Mouse (Mus musculus) mouse trophoblast stem cell (cell line): ENCODE data around the gene Tsc22d4.
"Not testable (repeated sequence)": the region's sequence is repeated elsewhere in the genome, so short reads cannot be mapped to it uniquely, and the experiment has no call there.

Source experiments
- in situ Hi-C, 2 experiments: fragments of 300-500 bp; cut with MseI, MboI; formaldehyde crosslinking; loops; 2 replicates in 1 of 2; 3 replicates in 1 of 2; pipeline ENCODE4 v1.15.1; 2025

Gene Tsc22d4

GRCm38 (mm10) chr5:137741023-137741931 lies 4.3 kb upstream of the Tsc22d4 start, which contains the start of gene Nyap1:
Gene Nyap1, minus strand, starts transcription at chr5:137741607.
- in situ Hi-C loops: no loop called here

DNA sequence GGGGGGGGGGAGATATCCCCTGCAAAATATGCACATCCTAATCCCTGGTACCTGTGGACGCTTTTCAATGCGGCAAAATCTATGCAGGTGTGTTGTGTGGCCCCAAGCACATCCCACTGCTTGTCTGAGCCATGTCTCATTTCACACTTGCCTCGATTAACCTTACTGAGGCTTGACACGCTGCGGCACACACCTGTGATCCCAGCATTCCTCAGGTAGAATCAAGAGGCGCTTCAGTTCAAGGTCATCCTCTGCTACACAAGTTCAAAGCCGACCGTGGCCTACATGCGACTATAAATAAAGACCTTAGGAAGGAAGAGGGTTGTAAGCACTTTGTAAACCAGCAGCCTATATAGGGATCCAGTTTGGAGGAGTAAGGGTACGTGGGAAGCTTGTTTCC lies 3.5 kb upstream of the Tsc22d4 start:
- in situ Hi-C loops: no loop called here

GRCm38 (mm10) chr5:137742836-137743235 lies 2.7 kb upstream of the Tsc22d4 start:
- in situ Hi-C loops: no loop called here

- in situ Hi-C loops: no loop called here
These were observed 1.3 kb upstream of the Tsc22d4 start for GRCm38 (mm10) chr5:137744197-137744596.

- in situ Hi-C loops: no loop called here
These were observed 836 bp downstream of the Tsc22d4 start for GRCm38 (mm10) chr5:137746282-137746850.

- in situ Hi-C loops: no loop called here
These were observed 1.4 kb downstream of the Tsc22d4 start for GRCm38 (mm10) chr5:137746851-137747325.

GRCm38 (mm10) chr5:137747326-137747961 lies 1.9 kb downstream of the Tsc22d4 start:
- in situ Hi-C loops: no loop called here

DNA sequence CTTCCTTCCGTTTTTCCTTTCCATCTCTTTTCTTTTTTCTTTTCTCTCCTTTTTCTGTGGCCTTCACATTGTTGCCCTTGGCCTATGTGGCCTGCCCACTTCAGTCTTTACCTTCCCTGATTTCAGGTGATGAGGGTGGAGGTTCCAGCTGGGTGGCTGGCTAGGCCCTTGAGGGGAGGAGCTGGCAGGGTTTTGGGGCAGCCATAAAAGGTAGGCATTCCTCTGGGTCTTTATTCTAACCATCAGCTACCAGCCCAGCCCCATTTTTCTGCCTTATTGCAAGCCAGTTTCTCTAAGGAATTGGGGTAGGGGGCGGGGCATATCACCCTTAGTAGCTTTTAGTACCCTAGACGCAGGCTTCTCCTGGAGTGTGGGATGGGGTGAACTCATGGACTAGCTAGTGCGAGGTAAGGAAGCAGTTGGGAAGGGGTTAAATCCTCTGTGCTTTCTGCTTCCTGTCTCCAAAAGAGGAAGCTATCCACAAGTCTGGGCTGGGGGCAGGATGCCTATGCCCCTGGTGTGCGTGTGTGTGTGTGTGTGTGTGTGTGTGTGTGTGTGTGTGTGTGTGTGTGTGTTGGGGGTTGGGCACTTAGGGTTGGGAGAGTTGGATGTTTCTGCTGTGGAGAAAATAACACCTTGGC lies 2.7 kb downstream of the Tsc22d4 start:
- in situ Hi-C loops: no loop called here

GRCm38 (mm10) chr5:137749196-137749836 lies 3.8 kb downstream of the Tsc22d4 start:
- in situ Hi-C loops: no loop called here

- in situ Hi-C loops: not testable (repeated sequence)
These were observed 4.7 kb downstream of the Tsc22d4 start for GRCm38 (mm10) chr5:137750212-137750611.

DNA sequence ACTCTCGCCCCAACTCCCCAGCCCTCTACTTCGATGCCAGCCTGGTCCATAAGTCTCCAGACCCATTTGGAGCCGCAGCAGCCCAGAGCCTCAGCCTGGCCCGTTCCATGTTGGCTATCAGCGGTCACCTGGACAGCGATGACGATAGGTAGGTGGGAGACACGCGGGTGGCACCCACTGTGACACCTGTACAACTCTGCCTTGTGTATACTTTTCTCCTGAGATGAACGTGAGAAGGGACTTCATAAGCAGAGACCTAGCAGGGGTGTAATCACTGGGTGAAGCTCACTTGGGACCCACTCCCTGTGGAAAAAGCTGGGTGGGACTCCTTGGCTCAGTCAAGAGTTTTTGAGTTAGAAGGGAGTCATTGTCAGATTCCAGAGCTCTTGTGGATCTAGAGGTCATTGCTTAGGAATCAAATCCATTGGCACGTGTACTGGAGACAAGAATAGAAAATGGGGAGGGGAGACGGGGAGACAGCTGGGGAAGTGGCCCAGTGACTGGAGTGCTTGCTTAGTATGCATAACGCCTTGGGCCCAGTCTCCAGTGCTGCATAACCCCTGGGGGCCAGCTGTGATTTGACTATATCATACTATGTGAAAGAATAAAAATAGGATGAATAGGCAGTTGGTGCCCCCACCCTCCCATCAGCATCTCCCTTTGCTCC lies 5.8 kb downstream of the Tsc22d4 start:
- in situ Hi-C loops: no loop called here

DNA sequence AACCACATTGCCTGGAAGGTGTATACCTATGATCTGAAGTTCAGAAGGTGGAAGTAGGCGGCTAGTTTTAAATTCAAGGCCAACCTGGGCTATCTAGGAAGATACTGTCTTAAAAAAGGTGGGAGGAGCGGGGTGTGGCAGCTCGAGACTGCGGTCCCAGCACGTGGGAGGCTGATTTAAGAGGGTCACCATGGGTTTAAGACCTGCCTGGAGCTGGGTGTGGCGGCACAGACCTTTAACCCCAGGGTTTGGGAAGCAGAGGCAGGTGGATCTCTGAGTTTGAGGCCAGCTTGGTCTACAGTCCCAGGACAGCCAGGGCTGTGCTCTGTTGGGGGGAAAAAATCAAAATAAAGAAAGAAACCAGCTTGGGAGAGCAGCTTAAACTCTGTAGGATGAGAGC lies 6.5 kb downstream of the Tsc22d4 start:
- in situ Hi-C loops: no loop called here

DNA sequence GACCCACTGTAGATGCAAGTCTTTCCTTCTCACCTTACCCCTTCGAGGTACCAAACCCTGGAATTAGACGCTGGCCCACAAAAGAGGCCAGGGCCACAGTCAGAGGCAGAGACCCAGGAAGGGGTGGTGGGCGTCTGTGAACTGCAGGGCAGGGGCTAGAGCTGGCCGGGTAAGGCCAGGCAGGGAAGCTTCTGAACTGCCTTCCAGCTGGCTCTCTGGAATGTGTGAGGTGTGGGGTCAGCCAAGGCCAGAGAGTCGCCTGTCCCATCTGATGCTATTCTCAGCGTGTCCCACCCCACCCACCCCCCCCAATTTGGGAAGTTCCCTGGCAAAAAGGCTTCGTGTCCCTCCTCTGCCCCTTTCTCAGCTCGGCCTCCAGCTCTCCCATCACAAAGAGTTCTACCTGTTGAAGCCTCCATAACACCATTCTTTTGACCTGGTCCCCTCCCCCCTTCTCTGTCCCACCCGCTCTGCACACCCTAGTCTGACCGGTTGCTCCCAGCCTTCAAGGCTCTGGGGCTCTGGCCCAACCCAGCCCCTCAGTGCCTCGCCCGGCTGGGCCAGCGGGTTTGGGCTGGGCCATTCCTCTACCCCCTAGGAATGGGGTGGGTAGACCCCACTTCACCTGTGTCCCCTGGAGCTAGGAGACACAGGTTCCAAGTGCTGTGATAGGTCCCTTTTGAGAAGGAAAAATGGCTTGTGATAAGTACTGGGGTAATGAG lies 7.7 kb downstream of the Tsc22d4 start:
- in situ Hi-C loops: no loop called here

DNA sequence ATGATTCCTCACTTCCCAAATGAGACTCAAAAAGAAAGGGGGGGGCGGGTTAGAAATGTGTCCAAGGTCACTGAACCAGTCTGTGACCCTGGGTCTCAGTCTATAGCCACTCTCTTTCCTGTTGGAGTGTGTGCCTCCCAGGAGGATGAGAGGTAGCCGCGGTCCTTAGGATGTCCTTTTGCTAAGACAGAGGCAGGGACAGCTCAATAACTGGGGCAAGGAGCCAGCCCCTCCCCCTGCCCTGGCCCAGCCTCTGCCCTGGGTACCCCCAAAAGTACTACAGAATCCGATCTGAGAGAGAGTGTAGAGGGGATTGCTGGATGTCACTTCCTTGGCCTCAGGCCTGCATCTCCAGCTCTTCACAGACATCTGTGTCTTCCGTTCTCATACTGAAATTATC lies 9.9 kb downstream of the Tsc22d4 start:
- in situ Hi-C loops: no loop called here

DNA sequence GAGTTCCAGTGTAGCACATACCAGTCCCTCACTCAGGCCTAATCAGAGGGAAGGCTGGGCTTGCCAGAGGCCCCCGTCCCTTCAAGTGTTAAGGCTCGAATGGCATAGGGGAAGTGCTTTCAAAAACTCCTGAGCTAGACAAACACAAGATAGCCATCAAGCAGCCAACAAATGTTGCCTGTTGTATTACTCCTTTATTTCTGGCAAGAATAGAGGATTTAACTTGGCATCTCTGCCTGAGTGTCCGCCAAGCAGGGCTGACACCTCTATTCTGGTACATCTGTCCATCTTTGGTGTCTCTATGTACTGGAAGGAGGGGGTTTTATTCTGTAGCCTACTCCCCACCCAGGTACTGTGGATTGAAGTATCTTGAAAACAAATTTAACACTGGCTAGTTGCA lies 10.6 kb downstream of the Tsc22d4 start:
- in situ Hi-C loops: no loop called here

DNA sequence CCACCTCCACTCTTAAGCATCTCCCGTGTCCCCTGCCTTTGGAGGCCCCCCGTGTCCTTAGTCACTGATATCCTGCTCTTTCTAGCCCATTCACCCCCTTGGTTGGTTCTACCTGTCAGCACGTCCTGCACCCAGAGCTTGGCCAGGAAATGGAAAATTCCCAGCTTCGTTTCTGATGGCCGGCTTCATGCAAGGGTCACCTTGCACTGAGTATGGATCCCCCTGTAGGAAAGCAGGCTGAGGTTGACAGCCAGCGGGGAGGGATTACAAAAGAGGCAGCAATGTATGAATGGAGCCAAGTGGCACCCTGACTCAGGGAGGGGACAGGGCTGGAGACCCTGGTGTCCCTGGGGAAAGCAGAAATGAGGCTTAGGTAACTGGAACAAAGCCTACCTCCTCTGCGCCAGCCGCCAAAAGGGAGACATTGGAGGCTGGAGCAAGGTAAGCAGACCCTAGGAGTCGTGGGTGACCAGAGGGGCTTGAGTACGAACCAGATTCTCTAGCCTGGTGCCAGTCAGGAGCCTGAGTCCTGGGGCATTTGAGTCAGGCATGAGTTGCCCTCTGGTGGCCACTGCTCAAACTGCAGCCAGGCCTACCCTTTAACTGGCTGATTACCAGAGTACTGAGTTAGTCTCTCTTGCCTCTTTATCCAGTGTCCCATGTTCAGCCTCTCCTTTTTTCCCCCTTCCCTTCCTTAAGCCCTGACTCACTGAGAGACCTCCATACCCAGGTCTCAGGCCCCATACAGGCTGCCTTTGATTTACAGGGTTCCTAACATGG lies 11.5 kb downstream of the Tsc22d4 start:
- in situ Hi-C loops: no loop called here

- in situ Hi-C loops: no loop called here
These were observed 12.4 kb downstream of the Tsc22d4 start for GRCm38 (mm10) chr5:137757887-137758286.

DNA sequence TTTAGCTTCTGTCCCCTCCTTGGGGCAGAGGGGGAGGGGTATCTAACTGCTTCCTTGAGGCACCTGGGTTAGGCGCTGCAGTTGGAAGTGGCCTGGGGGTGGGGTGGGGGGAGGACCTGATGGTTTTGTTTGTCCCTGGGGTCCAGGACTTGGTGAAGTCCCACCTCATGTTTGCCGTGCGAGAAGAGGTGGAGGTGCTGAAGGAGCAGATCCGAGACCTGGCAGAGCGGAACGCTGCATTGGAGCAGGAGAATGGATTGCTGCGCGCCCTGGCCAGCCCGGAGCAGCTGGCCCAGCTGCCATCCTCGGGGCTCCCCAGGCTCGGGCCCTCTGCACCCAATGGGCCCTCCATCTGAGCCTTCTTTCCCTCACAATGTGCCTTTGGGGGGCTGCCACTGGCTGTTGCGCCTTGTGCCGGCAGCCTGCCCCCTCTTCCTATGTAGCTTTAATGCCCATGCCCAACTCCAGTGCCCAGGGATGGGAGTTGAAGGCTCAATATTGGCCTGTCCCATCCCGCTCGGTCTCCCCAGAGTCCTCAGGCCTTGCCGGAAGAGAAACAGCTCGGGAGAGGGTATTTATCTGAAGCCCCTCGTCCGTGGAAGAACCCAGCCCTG lies 13.5 kb downstream of the Tsc22d4 start:
- in situ Hi-C loops: no loop called here

- in situ Hi-C loops: loop anchor here (5.0 kb wide), 2 partner anchors 98 to 103 kb away; no protein-coding TSS in a partner anchor
These were observed 14.5 kb downstream of the Tsc22d4 start for GRCm38 (mm10) chr5:137759971-137760412.
